8 mouse cellular contexts compared by ENCODE assay signal in genomic region chr11:72135383-72136158, GRCm38 (mm10). TPM values are rescaled to one million over a fixed set of nuclear protein-coding genes. Genes with fewer than 3 reads are reported as not detected.
DNase-seq lines count a peak whose midpoint lies in the region; ATAC-seq and TF ChIP-seq lines count a peak whose summit lies in the region.

Gene Pitpnm3 (minus strand): TSS chr11:72135778.

- no peak for TF ChIP-seq EP300 in heart, adult 2 months (IDR thresholded peaks at IDR 0.05; ENCODE audit: insufficient read depth, low read depth, low read length)

- peak; percentile 67 for DNase-seq in ovary, postnatal 36 days (ENCODE audit: low spot score)
- DNase-seq in ovary, postnatal 10 days (ENCODE audit: low spot score) = no peak
- DNase-seq in embryo, embryonic 11 days = peak; percentile 43
- DNase-seq in heart, adult 2 months = peak; percentile 74 to 75
- peak; percentile 66 for DNase-seq in kidney, postnatal 10 days
- peak; percentile 29 for DNase-seq in lung, embryonic 14.5 days
- peak; percentile 62 for DNase-seq in right cerebral cortex, postnatal 14 days
- no peak for DNase-seq in Muller cell, postnatal 12 days (ENCODE audit: inconsistent ontology term)

- no peak for TF ChIP-seq POLR2A in heart, adult 2 months (IDR thresholded peaks at IDR 0.05; ENCODE audit: insufficient read depth, low read depth, low read length)

- intact Hi-C loops in heart, adult 2 months (cut with DNase I) = no loop called here

- H3K79me2 ChIP-seq in heart, adult 2 months (replicated peaks; ENCODE audit: control insufficient read depth, insufficient read depth, low read length) = no peaks in the 10 kb centered on the region

- H3K4me1 ChIP-seq in heart, adult 2 months (ENCODE audit: control insufficient read depth, insufficient read depth, low read length) = peaks cover 16% of the 10 kb centered on the region
- peaks cover 8% of the 10 kb centered on the region; the same call in 1 of the 2 replicates for H3K4me1 ChIP-seq in lung, embryonic 14.5 days (ENCODE audit: insufficient read depth)

- peak within 1 kb of the TSS; percentile 98 for H3K4me2 ChIP-seq in lung, embryonic 14.5 days

- H3K27ac ChIP-seq in heart, adult 2 months = peak within 1 kb of the TSS; percentile 33; the same call in 1 of the 2 replicates
- H3K27ac ChIP-seq in lung, embryonic 14.5 days (ENCODE audit: low read depth) = no peak within 1 kb of the TSS

- H3K27me3 ChIP-seq in heart, adult 2 months (ENCODE audit: control insufficient read depth, insufficient read depth, low read length) = no peaks in the 10 kb centered on the region
- peaks cover 37% of the 10 kb centered on the region for H3K27me3 ChIP-seq in lung, embryonic 14.5 days (ENCODE audit: insufficient read depth, low read length)

- no peaks in the 10 kb centered on the region for H3K36me3 ChIP-seq in heart, adult 2 months (ENCODE audit: control insufficient read depth, insufficient read depth, low read length)
- no peaks in the 10 kb centered on the region for H3K36me3 ChIP-seq in lung, embryonic 14.5 days (ENCODE audit: insufficient read depth)

- peak within 1 kb of the TSS; percentile 54 for H3K4me3 ChIP-seq in heart, adult 2 months
- peak within 1 kb of the TSS; percentile 60 for H3K4me3 ChIP-seq in lung, embryonic 14.5 days (ENCODE audit: low read depth, low read length)

- H3K9ac ChIP-seq in heart, adult 2 months (ENCODE audit: low read depth, low read length) = peak within 1 kb of the TSS; percentile 86
- H3K9ac ChIP-seq in lung, embryonic 14.5 days = peak within 1 kb of the TSS; percentile 62

- no peaks in the 10 kb centered on the region for H3K9me3 ChIP-seq in lung, embryonic 14.5 days (ENCODE audit: low read depth, low read length)

- ATAC-seq in lung, embryonic 14.5 days (ENCODE audit: insufficient read depth) = 0 out of 2 replicates have a peak, but pooled peaks have one; percentile 12

- WGBS in heart, adult 2 months = 1% methylated on average over 102 of the region's 107 CpGs
- WGBS in lung, embryonic 14.5 days = under 1% methylated on average over 68 of the region's 107 CpGs

- TF ChIP-seq CTCF in heart, adult 2 months (IDR thresholded peaks at IDR 0.05) = no peak
- TF ChIP-seq CTCF in lung, embryonic 14.5 days (IDR thresholded peaks at IDR 0.05; ENCODE audit: low read depth) = no peak

RNA-seq across cellular contexts. Expression of gene Pitpnm3, which starts in this region (rescaled TPM):
- 1 to 10 TPM; 1.2 to 2.0 TPM for total RNA-seq in heart, adult 2 months (2021)
- 5.1 TPM in 2 replicates for polyA plus RNA-seq in heart, adult 2 months (2012; rRNA removed)
- 0.89 and 1.0 TPM in 2 replicates for polyA plus RNA-seq in lung, embryonic 14.5 days (2014; fragmentation: Nextera tagmentation; extraction: Ambion mirVana)

Comparison
In these comparisons a context has a peak if more than half of its experiments do, and no peak if none do; other contexts are left out.
1. DNase-seq: peak in ovary, postnatal 36 days (single experiment), embryo, embryonic 11 days (single experiment), heart, adult 2 months (2 of 2), kidney, postnatal 10 days (single experiment), lung, embryonic 14.5 days (single experiment) and right cerebral cortex, postnatal 14 days (single experiment); none in ovary, postnatal 10 days (single experiment) and Muller cell, postnatal 12 days (single experiment).